Mouse (Mus musculus): ENCODE measurements at regions not wholly inside any gene's neighbourhood (a gene's known extent, or its start where the extent isn't known, plus 50 kb on each side); places are given as distances from the start of the nearest gene placed in this dataset.

- no peak for DNase-seq (ENCODE audit: low spot score)
Observed at GRCm38 (mm10) chr5:64609378-64610087, 193.7 kb upstream of the Klf3 start.

GRCm38 (mm10) chr5:64610146-64610545 is 193.0 kb upstream of the Klf3 start:
- DNase-seq (ENCODE audit: low spot score): no peak

DNA sequence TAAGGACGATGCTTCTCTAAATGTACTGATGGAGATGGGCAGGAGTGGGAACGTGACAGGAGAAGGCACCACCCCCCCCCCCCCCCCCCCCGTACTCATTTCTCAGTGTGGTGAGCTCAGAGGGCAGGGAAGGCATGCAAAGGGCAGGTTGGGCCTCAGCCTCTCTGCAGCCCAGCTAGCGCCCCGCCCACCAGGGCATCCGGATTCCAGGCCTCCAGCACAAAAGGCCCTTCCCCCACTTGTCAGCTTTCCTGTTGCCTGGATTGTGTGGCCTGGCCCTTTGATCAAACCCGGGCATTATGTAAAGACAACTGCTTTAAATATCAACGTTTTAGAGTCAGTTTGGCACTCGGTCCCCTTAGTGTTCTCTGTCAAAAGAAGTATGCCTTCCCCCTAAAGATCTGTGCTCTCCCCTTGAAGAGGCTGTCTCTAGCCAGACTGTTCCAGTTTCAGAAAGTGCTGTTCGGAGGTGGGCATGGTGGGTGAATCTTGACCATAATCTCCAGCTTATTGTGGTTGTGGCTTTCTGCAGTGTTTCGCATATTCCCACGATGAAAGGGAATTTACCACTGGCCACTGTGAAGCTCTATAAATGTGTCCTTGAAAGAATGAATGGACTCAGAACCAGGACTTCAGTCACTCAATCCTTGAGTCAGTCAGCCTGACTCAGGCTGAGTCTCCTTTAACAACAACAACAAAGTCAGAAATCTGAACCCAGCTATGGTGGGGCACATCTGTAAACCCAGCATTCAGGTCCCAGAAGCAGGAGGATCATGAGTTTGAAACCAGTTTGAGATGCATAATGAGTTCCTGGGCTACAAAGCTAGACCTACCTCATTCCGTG is 192.4 kb upstream of the Klf3 start:
- peak; percentile 11 for DNase-seq (ENCODE audit: low spot score)

DNA sequence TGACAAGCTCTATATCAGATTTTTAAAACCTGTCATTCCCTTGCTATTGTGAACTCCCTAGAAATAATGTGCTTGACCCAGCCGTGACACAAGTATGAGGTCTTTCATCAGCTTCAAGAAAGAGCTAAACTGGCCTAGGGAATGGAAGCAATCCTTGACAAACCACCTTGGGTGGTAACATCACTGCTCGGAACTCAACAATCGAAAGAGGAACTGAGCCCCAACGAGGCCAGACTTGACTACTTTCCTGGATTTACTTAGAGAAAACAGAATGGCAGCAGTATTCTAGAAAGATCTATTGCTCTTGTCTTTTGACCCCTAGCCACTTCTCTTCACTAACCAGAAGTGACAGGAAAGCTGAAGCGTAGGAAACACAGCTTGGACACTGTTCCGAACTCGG is 191.2 kb upstream of the Klf3 start:
- DNase-seq (ENCODE audit: low spot score): no peak

- DNase-seq (ENCODE audit: low spot score): no peak
Observed at GRCm38 (mm10) chr5:64613696-64614095, 189.5 kb upstream of the Klf3 start.

DNA sequence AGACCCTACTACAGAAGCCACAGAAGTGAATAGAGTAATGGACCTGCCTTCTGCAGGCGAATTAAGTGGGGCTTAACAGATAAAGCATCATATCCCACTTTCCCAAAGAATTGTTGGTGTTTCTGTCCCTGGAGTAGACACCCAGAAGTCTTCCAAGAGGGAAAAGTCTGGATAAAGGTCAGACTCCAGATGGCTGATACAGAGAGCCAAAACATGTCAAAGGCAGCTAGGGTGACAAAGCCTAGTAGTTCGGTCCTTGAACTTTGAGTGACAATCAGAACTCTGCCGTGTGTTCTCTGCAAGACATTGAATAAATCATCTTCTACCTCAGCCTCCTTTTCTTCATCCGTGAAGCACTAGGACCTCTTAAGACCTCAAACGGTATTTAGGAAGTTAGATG is 185.1 kb upstream of the Klf3 start:
- DNase-seq (ENCODE audit: low spot score): no peak

- no peak for DNase-seq (ENCODE audit: low spot score)
Observed at GRCm38 (mm10) chr5:64619752-64620151, 183.4 kb upstream of the Klf3 start.

GRCm38 (mm10) chr5:64620726-64621125 is 182.5 kb upstream of the Klf3 start:
- no peak for DNase-seq (ENCODE audit: low spot score)

DNA sequence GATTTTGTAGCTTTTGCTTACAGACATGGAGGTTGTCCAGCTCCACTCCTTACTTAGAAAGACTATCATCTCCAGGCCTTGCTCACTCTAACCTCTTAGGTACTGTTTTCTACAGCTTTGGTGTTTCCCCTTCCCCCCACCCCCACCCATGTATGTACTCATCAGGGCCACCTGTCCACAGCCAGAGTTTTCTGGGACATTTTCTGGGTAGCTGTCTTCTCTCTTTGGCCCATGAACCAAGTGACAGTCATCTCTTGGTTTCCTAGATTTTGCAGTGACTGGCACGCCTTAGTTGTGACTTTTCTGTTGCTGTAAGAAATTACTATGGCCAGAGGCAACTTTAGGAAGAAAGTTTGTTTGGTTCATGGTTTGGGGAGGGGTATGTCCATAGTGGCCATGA is 181.8 kb upstream of the Klf3 start:
- DNase-seq (ENCODE audit: low spot score): no peak

DNA sequence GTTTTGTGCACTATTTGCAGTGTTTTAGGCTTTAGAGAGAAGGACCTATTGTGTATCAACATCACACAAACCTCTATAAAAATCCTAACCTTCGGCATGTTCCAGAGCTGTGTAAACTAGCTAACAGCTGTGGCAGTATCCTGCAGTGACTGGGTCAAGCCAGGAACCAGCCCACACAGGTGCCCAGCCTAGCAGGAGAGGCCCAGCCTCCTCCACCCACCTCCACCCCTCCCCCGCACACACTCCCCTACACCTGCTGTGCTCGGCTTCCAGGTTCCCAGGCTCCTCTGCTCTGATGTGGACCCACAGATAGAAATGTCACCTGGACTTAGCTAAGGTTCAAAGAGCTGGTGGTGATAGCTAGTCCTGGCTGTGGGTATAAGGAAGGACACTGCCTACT is 179.5 kb upstream of the Klf3 start:
- peak; percentile 16 for DNase-seq (ENCODE audit: low spot score)

GRCm38 (mm10) chr5:64624205-64624604 is 179.0 kb upstream of the Klf3 start:
- no peak for DNase-seq (ENCODE audit: low spot score)

- no peak for DNase-seq (ENCODE audit: low spot score)
Observed at GRCm38 (mm10) chr5:64625421-64625820, 177.8 kb upstream of the Klf3 start.

DNA sequence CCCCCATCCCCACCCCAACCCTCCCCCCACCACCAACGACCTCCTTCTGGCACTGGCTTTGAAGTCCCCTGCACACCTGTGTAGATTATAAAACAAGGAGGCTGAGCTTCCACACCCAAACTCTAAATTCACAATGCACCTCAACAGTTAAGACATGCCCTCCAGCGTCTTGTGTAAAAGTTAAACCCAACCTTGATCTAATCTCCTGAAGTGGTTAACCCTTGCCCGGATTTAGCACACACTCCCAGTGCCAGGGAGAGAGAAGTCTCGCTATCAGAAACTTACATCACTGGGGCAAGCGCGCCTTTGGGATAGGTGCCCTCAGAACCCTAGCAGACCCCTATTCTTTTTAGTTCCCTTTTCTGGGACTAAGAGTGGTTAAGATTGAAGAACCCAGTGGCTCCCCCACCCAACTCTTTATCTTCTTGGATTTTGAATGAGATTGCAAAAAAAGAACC is 177.3 kb upstream of the Klf3 start:
- DNase-seq (ENCODE audit: low spot score): no peak

GRCm38 (mm10) chr5:64626351-64626750 is 176.8 kb upstream of the Klf3 start:
- peak; percentile 48 for DNase-seq (ENCODE audit: low spot score)

- DNase-seq (ENCODE audit: low spot score): no peak
Observed at GRCm38 (mm10) chr5:64630582-64630981, 172.6 kb upstream of the Klf3 start.

DNA sequence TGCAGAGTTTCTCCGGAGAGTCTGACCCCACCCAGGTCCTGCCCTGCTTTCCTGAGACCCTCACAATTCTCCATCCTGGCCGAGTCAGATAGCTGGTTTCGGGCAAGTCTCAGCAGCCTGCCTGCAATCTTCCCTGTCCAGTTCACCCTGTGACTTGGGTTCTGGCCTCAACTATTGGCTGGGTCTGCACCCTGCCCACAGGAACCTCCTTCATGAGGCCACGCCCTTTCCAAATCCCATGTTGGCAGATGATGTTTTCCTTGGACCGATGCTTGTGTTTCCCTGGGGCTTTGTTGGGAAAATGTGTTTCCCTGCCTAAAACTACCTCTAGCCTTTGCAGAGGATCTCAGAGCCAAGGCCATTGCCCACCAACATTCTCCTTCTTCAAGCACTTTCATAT is 171.0 kb upstream of the Klf3 start:
- DNase-seq (ENCODE audit: low spot score): no peak

DNA sequence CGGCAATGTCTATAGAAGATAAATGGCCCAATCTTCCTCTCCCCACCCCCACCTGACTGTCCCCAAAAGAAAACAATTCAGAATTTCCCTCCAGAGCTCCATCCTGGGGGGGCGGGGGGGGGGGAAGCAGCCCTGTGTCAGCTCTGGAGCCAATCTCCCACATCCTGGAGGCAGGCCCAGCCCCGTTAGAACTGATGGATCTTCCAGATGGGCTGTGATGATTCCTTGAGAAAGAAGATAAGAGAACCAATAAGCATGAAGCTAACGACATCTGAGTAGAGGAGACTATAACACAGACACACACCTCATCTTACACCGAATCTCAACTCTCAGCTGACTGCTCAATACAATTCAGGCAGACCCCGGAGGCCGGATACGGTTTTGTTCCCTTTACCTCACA is 169.2 kb upstream of the Klf3 start:
- no peak for DNase-seq (ENCODE audit: low spot score)

DNA sequence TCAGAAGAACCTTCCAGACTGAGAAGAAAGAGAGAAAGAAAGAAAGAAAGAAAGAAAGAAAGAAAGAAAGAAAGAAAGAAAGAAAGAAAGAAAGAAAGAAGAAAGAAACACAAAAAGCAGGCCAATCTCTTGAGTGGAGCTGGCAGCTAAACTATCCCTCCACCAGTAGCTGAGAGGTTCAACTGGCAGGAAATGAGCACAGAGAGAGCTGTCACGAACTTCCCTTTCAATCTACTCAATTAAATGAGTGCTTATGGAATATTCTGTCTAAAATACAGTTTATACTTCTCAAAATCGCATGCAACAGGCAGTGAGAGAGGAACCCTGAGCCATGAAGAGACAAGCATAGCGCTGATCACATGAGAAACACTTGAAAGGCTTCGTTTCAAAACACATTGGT is 168.5 kb upstream of the Klf3 start:
- no peak for DNase-seq (ENCODE audit: low spot score)

- no peak for DNase-seq (ENCODE audit: low spot score)
Observed at GRCm38 (mm10) chr5:64636301-64636700, 166.9 kb upstream of the Klf3 start.

DNA sequence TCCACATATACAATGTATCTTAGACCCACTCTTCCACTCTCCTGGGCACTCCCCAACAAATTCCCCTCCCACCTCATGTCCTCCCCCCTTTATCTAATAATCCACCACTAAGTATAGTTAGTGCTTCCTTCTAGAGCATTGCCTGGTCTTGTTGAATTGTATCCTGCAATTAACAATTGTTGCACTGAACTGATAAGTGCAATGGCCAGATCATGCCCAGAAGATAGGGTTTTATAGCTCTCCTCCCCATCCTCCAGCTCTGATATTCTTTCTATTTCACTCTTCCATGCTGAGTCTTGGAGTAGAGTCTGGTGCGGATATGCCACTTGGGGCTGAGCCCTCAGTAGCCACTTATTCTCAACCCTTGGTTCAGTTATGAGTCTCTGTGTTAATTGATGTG is 159.6 kb upstream of the Klf3 start:
- DNase-seq (ENCODE audit: low spot score): no peak

- peak; percentile 15 for DNase-seq (ENCODE audit: low spot score)
Observed at GRCm38 (mm10) chr5:64647417-64648125, 155.6 kb upstream of the Klf3 start.

DNA sequence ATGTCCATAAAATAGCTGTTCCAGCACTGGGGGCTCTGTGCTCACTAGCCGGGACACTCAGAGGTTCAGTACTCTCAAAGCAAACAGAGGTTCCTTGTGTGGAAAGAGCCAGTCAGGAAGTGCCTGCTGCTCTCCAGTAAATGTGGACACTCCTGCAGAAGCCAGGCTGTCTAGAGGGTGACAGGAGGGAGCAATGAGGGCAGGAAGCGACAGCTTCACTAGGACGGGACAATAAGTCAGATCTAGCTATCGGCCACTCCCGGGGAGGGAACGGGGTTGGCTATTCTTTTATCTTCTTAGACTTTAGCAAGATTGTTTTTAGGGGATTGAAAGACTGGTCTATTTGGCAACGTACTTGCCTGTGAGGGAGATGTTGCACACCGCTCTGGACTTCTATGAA is 154.7 kb upstream of the Klf3 start:
- DNase-seq (ENCODE audit: low spot score): no peak

- no peak for DNase-seq (ENCODE audit: low spot score)
Observed at GRCm38 (mm10) chr5:64651407-64651806, 151.8 kb upstream of the Klf3 start.
